Mouse (Mus musculus): Measurements from ENCODE around the gene Selenof. TPM values are rescaled to one million over a fixed set of nuclear protein-coding genes. Genes with fewer than 3 reads are reported as not detected.

Selenof gene
- total and polyA plus RNA-seq, 3 experiments: 265 to 1,760 (median 316) TPM

DNA sequence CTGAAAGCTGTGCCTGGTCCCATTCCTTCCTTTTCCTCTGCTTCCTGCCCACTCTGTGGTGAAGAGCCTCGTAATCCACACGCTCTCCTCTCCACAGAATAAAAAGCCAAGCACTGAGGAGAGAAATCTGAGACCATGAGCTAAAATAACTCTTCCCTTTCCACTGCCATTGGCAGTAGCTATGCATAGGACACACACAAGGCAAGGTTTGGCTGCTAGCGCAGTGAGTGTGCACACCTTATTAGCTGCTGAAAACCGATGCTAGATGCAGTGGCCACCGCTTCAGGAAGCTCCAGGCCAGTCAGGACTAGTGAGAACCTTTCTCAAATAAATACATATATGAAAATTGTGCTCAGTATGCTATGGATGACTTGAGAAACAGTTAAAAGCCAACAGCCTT is 20.1 kb upstream of the Selenof start:
- no peaks in the 10 kb centered on the region for H3K27me3 ChIP-seq (ENCODE audit: control insufficient read depth in 1 of 2, insufficient read depth in 2 of 2, low read length in 2 of 2)
- H3K79me2 ChIP-seq (ENCODE audit: control insufficient read depth, insufficient read depth, low read length, poor library complexity): peaks cover 23% of the 10 kb centered on the region
- no peak overlapping the region for H3K9ac ChIP-seq (ENCODE audit: control insufficient read depth, low read depth, low read length, poor library complexity, severe bottlenecking)
- no peaks in the 10 kb centered on the region for H3K36me3 ChIP-seq (ENCODE audit: control insufficient read depth in 1 of 2, insufficient read depth in 2 of 2, low read length in 2 of 2)
- H3K9me3 ChIP-seq (replicated peaks; ENCODE audit: insufficient read depth, low read length): no peaks in the 10 kb centered on the region
- DNase-seq (ENCODE audit: low read depth, low spot score): no peak
- no peak overlapping the region for H3K27ac ChIP-seq (ENCODE audit: control insufficient read depth, low read depth, low read length)
- no peak for TF ChIP-seq POLR2AphosphoS2 (IDR thresholded peaks at IDR 0.05; ENCODE audit: low read length)
- no peak for TF ChIP-seq MYB (IDR thresholded peaks at IDR 0.05; ENCODE audit: low read depth, low read length)
- TF ChIP-seq SMC3 (IDR thresholded peaks at IDR 0.05; ENCODE audit: low read depth, low read length): no peak
- no peak for TF ChIP-seq RAD21 (IDR thresholded peaks at IDR 0.05; ENCODE audit: low read depth, low read length)
- TF ChIP-seq USF1 (IDR thresholded peaks at IDR 0.05; ENCODE audit: low read depth, low read length): no peak
- TF ChIP-seq GATA1 (IDR thresholded peaks at IDR 0.05; ENCODE audit: low read depth, low read length): no peak
- TF ChIP-seq TAL1 (IDR thresholded peaks at IDR 0.05; ENCODE audit: low read length): no peak
- TF ChIP-seq NELFE (IDR thresholded peaks at IDR 0.05; ENCODE audit: low read depth, low read length): no peak
- no peak for TF ChIP-seq E2F4 (IDR thresholded peaks at IDR 0.05; ENCODE audit: borderline replicate concordance, low read depth, low read length)
- no peak for TF ChIP-seq POLR2A (IDR thresholded peaks at IDR 0.05; ENCODE audit: control insufficient read depth in 1 of 2, insufficient read depth in 1 of 2, low read depth in 1 of 2, low read length in 2 of 2, poor library complexity in 1 of 2)
- no peak for TF ChIP-seq MAFK (IDR thresholded peaks at IDR 0.05; ENCODE audit: borderline replicate concordance, low read depth, low read length)
- no peak overlapping the region for H3K4me3 ChIP-seq (ENCODE audit: control insufficient read depth in 1 of 2, insufficient read depth in 1 of 2, low read depth in 2 of 2, low read length in 2 of 2)
- no peaks in the 10 kb centered on the region for H3K4me1 ChIP-seq (ENCODE audit: control insufficient read depth in 1 of 2, insufficient read depth in 2 of 2, low read length in 2 of 2)

DNA sequence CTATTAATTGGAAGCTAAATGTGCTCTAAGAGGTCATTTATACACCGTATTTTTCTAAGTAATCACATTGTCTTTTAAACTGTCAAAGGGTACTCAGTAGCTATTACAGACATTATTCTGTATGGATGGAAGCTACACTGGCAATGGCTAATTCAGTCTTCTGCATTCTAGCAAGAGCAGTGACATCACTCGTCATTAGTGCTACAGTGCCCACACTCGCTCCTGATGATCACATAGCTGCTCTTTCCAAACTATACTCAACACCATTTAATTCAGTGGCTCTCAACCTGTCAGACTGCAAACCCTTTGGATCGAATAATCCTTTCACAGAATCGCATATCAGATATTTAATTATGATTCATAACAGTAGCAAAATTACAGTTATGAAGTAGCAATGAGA is 19.4 kb upstream of the Selenof start:
- Histone ChIP-seq H3K9me3 (replicated peaks; ENCODE audit: insufficient read depth, low read length) (no peaks in the 10 kb centered on the region), H3K27me3 (ENCODE audit: control insufficient read depth in 1 of 2, insufficient read depth in 2 of 2, low read length in 2 of 2) (no peaks in the 10 kb centered on the region), H3K4me1 (ENCODE audit: control insufficient read depth in 1 of 2, insufficient read depth in 2 of 2, low read length in 2 of 2) (no peaks in the 10 kb centered on the region), H3K27ac (ENCODE audit: control insufficient read depth, low read depth, low read length) (no peak overlapping the region), H3K4me3 (ENCODE audit: control insufficient read depth in 1 of 2, insufficient read depth in 1 of 2, low read depth in 2 of 2, low read length in 2 of 2) (no peak overlapping the region), H3K36me3 (ENCODE audit: control insufficient read depth in 1 of 2, insufficient read depth in 2 of 2, low read length in 2 of 2) (no peaks in the 10 kb centered on the region), H3K79me2 (ENCODE audit: control insufficient read depth, insufficient read depth, low read length, poor library complexity) (peaks cover 20% of the 10 kb centered on the region), H3K9ac (ENCODE audit: control insufficient read depth, low read depth, low read length, poor library complexity, severe bottlenecking) (no peak overlapping the region)
- DNase-seq (ENCODE audit: low read depth, low spot score): no peak
- no peak for TF ChIP-seq MAZ (IDR thresholded peaks at IDR 0.05; ENCODE audit: low read depth, low read length)

DNA sequence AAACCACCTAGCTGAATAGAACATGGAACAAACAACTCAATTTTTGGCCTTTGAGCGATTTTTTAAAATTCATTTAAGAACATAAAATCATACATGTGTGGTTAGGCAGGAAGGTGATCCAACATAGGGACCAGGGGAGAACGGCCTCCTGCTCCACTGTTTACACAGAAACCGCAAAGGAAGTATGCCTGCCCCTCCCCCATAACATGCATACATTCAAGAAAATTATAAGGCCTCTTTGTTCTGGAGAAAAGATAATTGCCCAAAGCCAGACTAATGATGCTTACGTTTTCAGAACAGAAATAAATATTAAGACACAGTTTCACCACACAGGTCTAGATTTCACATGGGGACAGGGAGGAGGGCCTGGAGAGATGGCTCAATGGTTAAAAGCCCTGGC is 18.7 kb upstream of the Selenof start:
- Histone ChIP-seq H3K27me3 (ENCODE audit: control insufficient read depth in 1 of 2, insufficient read depth in 2 of 2, low read length in 2 of 2) (no peaks in the 10 kb centered on the region), H3K4me3 (ENCODE audit: control insufficient read depth in 1 of 2, insufficient read depth in 1 of 2, low read depth in 2 of 2, low read length in 2 of 2) (no peak overlapping the region), H3K4me1 (ENCODE audit: control insufficient read depth in 1 of 2, insufficient read depth in 2 of 2, low read length in 2 of 2) (no peaks in the 10 kb centered on the region), H3K36me3 (ENCODE audit: control insufficient read depth in 1 of 2, insufficient read depth in 2 of 2, low read length in 2 of 2) (no peaks in the 10 kb centered on the region), H3K27ac (ENCODE audit: control insufficient read depth, low read depth, low read length) (no peak overlapping the region), H3K79me2 (ENCODE audit: control insufficient read depth, insufficient read depth, low read length, poor library complexity) (peaks cover 19% of the 10 kb centered on the region), H3K9ac (ENCODE audit: control insufficient read depth, low read depth, low read length, poor library complexity, severe bottlenecking) (no peak overlapping the region), H3K9me3 (replicated peaks; ENCODE audit: insufficient read depth, low read length) (no peaks in the 10 kb centered on the region)
- no peak for DNase-seq (ENCODE audit: low read depth, low spot score)
- TF ChIP-seq NELFE (IDR thresholded peaks at IDR 0.05; ENCODE audit: low read depth, low read length) (no peak), TCF12 (IDR thresholded peaks at IDR 0.05; ENCODE audit: low read depth, low read length) (no peak), USF2 (IDR thresholded peaks at IDR 0.05; ENCODE audit: borderline replicate concordance in 1 of 2, insufficient read depth in 1 of 2, low read depth in 1 of 2, low read length in 2 of 2) (no peak), POLR2A (IDR thresholded peaks at IDR 0.05; ENCODE audit: control insufficient read depth in 1 of 2, insufficient read depth in 1 of 2, low read depth in 1 of 2, low read length in 2 of 2, poor library complexity in 1 of 2) (no peak), SMC3 (IDR thresholded peaks at IDR 0.05; ENCODE audit: low read depth, low read length) (no peak), TAL1 (IDR thresholded peaks at IDR 0.05; ENCODE audit: low read length) (no peak), TBP (IDR thresholded peaks at IDR 0.05; ENCODE audit: low read depth, low read length) (no peak), RAD21 (IDR thresholded peaks at IDR 0.05; ENCODE audit: low read depth, low read length) (no peak), CTCF (IDR thresholded peaks at IDR 0.05 in 2 of 3, conservative IDR thresholded peaks at IDR 0.05 in 1 of 3; ENCODE audit: control insufficient read depth in 1 of 3, insufficient read depth in 1 of 3, low read depth in 2 of 3, low read length in 3 of 3, poor library complexity in 1 of 3, severe bottlenecking in 1 of 3) (no peak), ELF1 (IDR thresholded peaks at IDR 0.05; ENCODE audit: low read depth, low read length) (no peak), CHD2 (IDR thresholded peaks at IDR 0.05; ENCODE audit: low read length) (no peak), MYB (IDR thresholded peaks at IDR 0.05; ENCODE audit: low read depth, low read length) (no peak), ZC3H11A (IDR thresholded peaks at IDR 0.05; ENCODE audit: low read depth, low read length) (no peak), MXI1 (IDR thresholded peaks at IDR 0.05; ENCODE audit: low read depth, low read length) (no peak), EP300 (IDR thresholded peaks at IDR 0.05; ENCODE audit: low read depth in 1 of 2, low read length in 2 of 2) (no peak), RCOR1 (IDR thresholded peaks at IDR 0.05; ENCODE audit: low read depth, low read length) (no peak)

Data from MEL (cell line).